Mouse (Mus musculus): Measurements from ENCODE around the gene Map7.
A peak's percentile ranks its signal among the peaks of the same experiment; 100 is the strongest.

Gene Map7

GRCm38 (mm10) chr10:20295961-20296360 is 147.7 kb downstream of the Map7 start:
- DNase-seq = no peak

DNA sequence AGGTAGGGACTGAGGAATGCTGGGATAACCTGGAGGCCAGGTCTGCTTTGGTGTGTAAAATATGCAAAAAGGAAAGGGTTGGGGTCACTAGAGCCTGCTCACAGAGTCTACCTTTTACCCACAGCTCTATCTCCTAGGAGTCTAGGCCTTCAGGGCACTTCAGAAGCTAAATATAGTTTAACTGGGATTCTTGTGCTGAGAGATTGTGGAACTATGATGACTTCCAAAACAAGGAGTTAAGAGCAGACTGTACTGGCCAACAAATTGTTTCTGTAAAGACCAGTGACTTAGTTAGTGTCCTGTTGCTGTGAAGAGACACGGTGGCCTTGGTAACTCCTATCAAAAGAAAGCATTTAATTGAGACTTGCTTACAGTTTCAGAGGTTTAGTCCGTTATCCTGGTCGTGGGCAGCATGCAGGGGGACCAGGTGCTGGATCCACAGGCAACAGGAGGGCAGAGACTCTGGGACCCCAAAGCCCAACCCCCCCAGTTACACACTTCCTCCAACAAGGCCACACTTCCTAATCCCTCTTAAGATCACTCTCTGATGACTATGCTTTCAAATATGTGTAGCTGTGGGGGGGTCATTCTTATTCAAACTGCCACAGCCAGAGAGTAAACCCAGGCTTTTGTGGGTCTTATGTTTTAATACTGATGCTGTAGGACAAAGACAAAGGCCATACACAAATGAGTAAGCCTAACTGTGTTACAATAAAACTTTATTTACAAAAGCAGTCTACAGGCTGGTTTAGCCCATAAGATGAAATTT is 150.1 kb downstream of the Map7 start:
- DNase-seq = no peak

GRCm38 (mm10) chr10:20299114-20299513 is 150.8 kb downstream of the Map7 start:
- no peak for DNase-seq

DNA sequence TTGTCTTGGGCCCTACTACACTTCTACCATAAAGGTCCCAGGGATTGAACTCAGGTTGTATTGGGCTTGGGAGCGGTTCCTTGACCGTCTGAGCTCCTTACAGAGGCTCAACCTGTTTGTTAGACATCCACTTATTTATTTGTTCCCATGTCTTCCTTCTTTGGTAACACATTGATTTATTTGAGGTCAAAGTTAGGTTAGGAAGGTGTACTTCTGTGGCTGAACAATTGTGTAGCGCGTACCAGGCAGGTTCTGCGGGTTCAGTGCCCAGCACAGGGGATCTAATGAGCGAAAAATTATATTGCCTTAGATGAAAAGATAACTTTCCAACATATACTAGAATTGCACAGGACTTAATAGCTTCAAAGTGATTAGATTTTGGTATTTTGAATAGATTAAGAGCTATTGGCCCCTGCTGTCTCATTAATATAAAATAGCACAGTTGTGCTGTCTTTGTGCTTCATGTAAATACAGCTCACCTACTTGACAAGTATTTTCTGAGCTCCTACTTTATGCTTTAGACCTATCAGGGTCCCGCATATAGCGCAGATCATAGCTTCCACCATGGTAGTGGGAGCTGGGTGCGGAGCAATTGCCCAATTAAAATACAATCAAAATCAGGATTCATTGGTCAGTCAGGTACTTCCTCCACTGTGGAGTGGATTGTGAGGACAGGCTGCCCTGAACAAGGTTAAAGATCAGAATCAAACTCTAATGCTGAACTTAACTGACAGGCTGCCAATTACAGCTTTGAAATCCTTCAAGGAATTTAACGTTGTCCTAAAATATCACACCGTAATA is 162.9 kb downstream of the Map7 start:
- peak; percentile 14 for DNase-seq

DNA sequence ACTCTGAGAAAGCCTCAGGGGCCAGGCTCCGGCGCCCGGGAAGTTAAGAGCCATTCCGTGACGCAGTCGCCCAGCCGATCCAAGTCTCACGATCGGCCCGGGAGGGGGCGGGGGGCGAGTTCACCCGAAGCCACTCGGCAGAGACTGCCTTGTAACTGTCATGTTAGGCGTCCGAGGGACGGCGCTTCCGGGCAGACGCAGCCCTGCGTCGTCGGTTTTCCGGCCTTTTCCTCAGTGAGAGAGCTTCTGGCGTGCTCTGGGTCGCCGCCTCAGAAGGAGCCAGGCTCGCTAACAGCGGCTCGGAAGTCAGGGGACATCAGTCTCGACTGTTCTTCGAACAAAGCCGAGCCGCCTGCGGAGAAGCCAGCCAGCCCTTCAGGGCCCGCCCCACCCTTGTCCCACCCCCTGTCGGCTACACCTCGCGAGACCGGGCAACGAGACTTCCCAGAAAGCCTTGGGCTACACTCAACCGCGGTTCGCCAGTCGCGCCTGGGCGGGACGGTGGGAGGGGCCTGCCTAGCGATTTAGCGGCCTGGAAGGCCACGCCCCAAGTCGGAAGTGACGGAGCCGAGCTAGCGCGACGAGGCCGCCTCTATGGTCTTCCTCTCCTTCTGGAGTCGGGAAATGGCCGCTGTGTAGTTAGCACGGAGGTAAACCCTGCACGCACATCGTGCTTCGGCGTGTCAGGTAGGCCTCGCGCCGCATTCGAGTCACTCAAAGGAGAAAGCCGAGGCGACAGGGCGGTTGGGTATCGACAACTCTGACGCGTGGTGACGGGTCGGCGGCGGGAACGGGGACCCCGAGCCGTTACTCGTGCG is 163.9 kb downstream of the Map7 start, which contains the start of gene Bclaf1:
Gene Bclaf1 (plus strand): TSS at position 552 of the 818 bp plus-strand sequence.
- DNase-seq = peak; percentile 100

- DNase-seq = peak; percentile 92
These were observed 164.5 kb downstream of the Map7 start for GRCm38 (mm10) chr10:20312736-20313301.

DNA sequence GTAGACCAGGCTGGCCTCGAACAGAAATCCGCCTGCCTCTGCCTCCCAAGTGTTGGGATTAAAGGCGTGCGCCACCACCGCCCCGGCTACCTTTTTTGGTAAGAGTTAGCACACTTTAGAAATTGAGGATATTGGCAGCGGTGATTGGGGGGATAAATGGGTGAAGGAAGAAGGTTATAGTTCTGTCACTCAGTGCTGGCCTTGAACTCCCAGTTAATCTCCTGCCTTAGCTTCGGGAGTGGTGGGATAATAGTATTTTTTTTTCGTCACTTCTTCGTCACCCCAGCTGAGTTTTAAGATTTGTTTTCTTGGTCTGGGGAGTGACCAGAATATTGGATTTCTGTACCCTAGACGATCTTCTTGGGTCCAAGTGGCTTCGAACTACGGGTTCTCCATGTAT is 165.2 kb downstream of the Map7 start:
- no peak for DNase-seq

- DNase-seq = no peak
These were observed 165.7 kb downstream of the Map7 start for GRCm38 (mm10) chr10:20313941-20314340.

GRCm38 (mm10) chr10:20314797-20315196 is 166.5 kb downstream of the Map7 start:
- peak; percentile 22 for DNase-seq

DNA sequence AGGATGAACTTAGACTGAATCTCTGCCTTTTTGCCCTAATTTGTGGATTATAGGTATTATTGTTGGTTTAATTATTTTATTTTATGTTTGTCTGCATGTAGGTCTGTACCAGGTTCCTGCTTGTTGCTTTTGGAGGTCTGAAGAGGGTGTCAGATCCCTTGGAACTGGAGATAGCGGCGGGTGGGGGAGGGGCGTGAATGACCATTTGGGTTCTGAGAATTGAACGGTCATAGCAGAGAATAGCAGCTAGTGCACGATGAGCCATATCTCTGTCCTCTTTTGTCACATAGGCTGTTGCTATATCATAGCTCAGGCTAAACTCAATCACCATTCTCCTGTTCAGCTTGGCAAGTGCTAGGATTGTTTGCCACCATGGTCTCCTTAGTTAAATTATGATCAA is 169.2 kb downstream of the Map7 start:
- no peak for DNase-seq

DNA sequence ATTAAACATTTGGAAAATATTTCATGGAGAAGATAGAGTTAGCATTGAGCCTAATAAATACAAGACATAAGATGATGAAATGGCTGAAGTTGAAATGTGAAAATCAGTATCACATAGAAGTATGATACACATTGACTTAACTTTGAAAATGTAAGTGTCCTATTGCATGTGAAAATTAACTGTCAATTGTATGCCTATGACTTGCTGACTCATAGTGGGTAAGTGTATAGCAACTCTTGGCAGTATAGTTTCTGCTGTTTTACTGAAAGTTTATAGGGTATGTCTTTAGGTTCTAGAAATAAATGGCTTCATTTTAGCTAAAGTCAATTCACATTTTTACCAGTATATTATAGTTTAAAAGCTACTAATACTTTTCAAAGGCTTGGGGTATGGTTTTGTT is 178.0 kb downstream of the Map7 start:
- no peak for DNase-seq
